Mouse (Mus musculus) frontal cortex, postnatal 25 days (tissue): ENCODE results near the gene Sh2d1b1.
"Not testable (repeated sequence)": the region's sequence is repeated elsewhere in the genome, so short reads cannot be mapped to it uniquely, and the experiment has no call there.

Experiments used
- DNase-seq, 2 experiments: peaks; one replicate each; pipeline ENCODE4 v3.0.0; 2022; ENCODE audit warnings: low spot score in 2 of 2

Gene Sh2d1b1

DNA sequence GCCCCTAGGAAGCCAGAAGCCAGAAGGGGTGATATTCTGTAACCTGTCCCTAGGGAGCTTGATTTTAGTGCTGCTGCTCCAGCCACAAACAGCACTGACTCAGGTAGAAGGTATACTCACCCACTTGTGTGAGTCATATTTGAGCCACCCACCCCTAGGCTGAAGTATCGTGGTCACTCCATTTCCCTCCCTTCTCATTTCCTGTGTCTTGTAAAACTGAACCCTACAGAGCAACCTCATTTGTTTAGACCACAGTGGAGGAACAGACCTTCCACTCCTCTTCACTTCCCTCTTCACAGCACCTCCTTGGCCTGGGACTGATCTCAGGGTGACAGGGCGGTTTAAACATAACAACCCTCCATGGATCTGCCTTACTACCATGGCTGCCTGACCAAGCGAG is at the start of gene Sh2d1b1:
TSS of gene Sh2d1b1 (plus strand) at position 305 of the 400 bp plus-strand sequence.
- no peak for DNase-seq

- DNase-seq = not testable (repeated sequence)
Observed at GRCm38 (mm10) chr1:170232688-170233087, 44.4 kb upstream of the Sh2d1b1 start, which contains the start of gene Sh2d1b2. Gene Sh2d1b2, plus strand, starts transcription at chr1:170232749.

DNA sequence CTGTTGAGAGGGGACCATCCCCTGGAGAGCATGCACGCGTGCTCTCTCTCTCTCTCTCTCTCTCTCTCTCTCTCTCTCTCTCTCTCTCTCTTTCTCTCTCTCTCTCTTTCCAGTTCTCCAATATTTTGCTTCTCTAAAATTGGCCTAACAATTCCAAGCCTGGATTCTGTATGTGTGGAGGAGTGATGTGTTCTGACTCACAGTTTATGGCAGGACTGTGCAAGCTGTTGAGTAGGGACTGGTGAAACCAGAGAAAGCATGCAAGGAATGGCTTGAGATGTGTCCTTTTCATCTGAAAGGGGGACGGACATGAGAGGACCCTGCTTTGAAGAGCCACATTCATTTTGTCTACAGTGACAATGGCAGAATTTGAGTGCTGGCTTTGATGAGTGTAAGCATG is 32.1 kb upstream of the Sh2d1b1 start:
- DNase-seq = no peak

DNA sequence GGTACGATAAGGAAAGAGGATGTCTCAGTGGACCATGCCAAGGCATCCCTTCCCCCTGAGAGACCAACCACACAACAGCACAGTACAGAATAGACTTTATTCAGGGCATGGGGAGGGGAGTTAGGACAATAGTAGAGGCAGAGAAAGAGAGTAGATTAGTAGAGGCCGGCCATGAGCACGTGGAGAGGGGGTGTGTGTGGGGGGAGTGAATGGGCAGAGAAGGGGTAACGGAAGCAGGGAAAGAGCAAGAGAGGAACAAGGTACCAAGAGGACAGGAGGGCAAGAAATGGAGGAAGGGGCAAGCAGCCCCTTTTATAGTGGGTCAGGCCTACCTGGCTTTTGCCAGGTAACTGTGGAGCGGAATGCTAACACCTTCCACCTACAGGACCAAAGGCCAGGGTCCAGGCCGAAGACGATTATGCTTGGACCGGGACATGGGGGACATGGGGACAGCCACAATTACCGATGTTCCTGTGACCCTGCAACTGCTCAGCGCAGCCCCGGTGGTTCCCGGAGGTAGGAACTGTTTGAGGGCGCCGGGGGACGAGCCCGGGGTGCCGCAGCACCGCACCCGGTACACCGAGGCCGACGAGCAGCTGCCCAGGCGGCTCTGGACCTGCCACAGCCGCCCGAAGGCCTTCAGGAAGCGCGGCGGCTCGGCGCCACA is 22.1 kb upstream of the Sh2d1b1 start:
- no peak for DNase-seq

DNA sequence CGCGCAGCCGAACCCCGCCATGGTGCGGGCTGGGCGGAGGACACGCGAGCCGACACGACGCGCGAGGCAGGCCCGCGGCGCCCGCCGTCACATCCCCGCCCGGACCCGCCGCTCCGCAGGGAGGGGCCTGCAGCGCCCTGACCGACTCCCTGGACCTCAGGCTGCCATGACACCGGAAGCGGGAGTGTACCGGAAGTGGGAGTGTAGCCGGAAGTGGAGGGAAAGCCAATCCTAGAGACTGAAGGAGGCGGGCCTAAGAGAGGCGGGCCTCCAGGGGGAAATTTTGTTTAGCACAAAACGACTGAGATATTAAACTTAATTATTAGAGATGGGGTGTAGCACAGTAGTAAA is 21.6 kb upstream of the Sh2d1b1 start:
- DNase-seq = peak; percentile 63 to 77

- no peak for DNase-seq
Observed at GRCm38 (mm10) chr1:170270281-170270680, 6.8 kb upstream of the Sh2d1b1 start.

- no peak for DNase-seq
Observed at GRCm38 (mm10) chr1:170270696-170271095, 6.4 kb upstream of the Sh2d1b1 start.

DNA sequence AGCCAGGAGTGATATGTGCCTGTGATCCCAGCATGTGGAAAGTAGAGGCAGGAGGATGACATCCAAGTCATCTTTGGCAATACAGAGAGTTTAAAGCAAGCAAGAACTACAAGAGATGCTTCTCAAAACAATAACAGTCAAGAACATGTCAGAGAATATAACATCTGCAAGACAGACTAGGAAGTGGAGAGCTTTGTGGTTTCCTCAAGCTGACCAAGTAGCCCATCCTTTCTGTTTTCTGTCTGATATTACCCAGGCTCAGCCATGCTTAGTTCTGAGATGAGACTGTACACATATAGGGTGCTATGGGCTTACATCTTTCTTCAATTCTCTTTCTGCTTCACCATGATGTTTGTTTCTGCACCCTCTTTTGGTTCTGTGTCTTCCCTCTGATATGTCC is 3.9 kb upstream of the Sh2d1b1 start:
- no peak for DNase-seq

- DNase-seq = no peak
Observed at GRCm38 (mm10) chr1:170282415-170283129, 5.5 kb downstream of the Sh2d1b1 start.

GRCm38 (mm10) chr1:170292239-170292951 is 15.3 kb downstream of the Sh2d1b1 start:
- DNase-seq = peak in 1 of 2 experiments; percentile 29

GRCm38 (mm10) chr1:170293257-170293656 is 16.1 kb downstream of the Sh2d1b1 start:
- no peak for DNase-seq

GRCm38 (mm10) chr1:170294786-170295570 is 17.9 kb downstream of the Sh2d1b1 start:
- DNase-seq = no peak

GRCm38 (mm10) chr1:170299496-170299895 is 22.4 kb downstream of the Sh2d1b1 start:
- no peak for DNase-seq

DNA sequence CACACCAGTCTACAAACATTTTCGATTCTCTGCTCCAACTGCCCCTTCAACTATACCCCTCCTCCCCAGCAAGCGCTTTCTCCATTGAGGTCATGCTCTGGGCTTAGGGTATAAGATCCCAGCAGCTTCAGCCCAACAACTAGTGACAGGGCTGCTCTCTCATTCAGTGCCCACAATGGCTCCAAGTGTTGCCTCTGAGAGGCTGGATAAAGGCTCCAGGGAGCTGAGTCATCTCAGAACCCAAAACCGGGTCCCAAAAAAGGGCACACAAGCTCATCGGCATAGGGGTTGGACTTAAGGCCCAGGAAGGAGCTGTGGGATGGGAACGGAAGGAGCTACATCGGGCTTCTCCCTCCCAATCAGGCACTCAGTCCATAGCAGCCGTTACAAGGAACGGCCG is 24.6 kb downstream of the Sh2d1b1 start:
- no peak for DNase-seq

DNA sequence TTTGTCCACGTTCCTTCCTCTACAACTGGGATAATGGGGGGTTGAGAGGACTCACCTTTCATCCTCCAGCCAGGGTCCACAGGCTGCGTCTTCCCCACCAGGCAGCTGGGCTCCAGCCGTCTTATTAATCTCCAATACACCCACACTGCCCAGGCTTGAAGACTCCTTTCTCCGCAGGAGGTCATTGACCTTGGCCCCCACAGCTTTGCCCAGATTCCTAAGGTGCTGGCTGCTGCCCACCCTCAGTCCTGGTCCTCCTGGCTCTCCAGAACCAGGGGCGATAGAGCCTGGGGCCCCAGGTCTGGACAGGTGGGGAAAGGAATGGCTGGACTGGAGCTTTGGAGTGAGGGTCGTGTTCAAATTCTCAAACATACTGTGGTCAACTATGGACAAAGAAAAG is 25.3 kb downstream of the Sh2d1b1 start:
- DNase-seq = no peak

DNA sequence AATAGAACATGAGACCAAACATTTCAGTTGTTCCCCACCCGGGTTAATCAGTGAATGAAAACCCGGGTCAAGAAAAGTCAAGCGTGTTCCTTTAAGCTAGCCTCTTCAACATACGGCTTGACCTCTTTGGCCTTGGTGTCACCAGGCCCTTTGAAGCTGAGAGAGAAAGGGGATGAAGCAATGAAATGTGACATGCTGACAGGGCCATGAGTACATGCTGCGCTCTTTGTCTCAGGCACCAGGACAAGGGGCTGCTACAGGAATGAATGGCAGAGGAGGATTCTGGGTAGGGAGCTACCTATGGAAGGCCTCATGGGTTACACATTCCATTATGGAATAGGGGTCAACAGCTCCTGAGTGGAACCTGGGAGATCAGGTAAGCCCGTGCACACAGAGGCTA is 26.0 kb downstream of the Sh2d1b1 start:
- DNase-seq = no peak

GRCm38 (mm10) chr1:170305002-170305401 is 27.9 kb downstream of the Sh2d1b1 start:
- no peak for DNase-seq

DNA sequence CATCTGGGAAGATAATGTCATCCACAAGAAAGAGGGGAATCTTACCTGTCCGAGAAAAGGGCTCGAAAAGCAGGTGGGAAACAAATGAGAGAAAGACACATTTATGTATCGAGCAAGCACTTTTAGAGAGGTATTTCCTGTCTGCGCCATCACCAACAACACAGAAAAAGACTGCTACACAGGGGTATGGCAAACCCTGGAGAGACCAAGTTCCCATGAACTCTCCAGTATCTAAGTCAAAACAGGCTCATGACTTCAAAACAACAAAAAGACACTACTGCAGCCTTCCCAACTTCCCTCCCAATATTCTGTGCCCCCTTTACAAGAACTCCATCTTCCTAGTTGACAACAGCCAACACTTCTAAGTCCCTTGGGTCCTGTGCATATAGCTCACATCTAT is 29.1 kb downstream of the Sh2d1b1 start, which contains the start of gene Gm7694:
TSS of gene Gm7694 (minus strand) at position 101 of the 400 bp plus-strand sequence.
- DNase-seq = no peak

GRCm38 (mm10) chr1:170308503-170308902 is 31.4 kb downstream of the Sh2d1b1 start, which contains the start of gene Spata46:
Gene Spata46, plus strand, starts transcription at chr1:170308803.
- DNase-seq = no peak

DNA sequence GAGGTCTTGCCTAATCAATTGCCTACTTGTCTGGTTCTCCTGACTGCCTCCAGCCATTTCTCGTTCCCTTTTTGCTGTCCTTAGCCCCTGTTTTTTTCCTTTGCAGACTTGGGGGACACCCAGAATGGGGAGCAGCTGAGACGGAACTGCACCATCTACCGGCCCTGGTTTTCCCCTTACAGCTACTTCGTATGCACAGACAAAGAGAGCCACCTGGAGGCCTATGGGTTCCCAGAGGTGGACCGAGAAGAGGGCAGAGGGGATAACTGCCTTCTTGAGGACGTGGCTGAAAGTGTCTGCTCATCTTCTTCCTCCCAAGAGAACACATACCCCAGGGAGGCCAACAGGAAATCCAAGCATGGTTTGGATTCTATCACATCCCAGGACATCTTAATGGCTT is 34.3 kb downstream of the Sh2d1b1 start:
- no peak for DNase-seq

DNA sequence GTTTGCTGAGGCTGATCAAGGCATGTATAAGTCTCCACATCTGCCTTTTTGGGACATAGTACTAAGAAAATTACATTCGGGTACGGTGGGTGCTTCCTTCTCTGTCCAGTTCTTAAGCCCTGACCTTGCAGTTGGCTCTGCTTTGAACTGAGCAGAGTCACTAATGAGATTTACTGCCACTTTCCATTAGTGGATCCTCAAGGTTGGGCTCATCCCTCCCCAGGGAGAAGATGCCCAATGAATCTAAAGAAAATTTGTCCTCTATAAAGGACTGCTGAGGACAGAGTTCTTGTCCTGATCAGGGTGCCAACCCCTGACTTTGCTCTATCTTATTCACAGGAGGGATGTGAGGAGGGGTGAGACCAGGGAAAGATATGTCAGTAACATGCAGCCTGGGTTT is 44.9 kb downstream of the Sh2d1b1 start:
- no peak for DNase-seq

- DNase-seq = no peak
Observed at GRCm38 (mm10) chr1:170323001-170323400, 45.9 kb downstream of the Sh2d1b1 start.
